Mouse (Mus musculus): ENCODE measurements around the gene Slc38a4. TPM values are rescaled to one million over a fixed set of nuclear protein-coding genes. Genes with fewer than 3 reads are reported as not detected.

Slc38a4 gene
- 0.09 and 0.15 TPM in 2 replicates for polyA plus RNA-seq (2012; rRNA removed)

DNA sequence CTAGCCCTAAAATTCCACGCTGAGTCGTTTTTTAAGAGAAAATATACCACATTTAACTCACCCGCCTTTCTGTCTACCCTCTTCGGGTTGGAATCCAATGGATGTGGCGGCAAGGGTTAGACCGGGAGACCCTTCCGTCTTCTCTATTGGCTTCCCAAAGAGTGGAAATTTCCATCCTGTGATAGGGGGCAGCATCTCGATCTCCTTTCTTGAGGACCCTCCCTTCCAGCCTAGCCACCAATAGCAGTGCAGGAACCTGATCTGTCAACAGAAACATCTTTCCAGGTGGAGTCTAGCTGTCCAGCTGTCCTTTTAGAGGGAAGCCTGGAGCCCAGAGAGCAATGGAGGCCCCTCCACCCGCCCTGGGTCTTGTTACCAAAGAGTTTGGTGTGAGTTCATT, at the start of gene Slc38a4:
Gene Slc38a4, minus strand, starts transcription at position 163 of the 400 bp plus-strand sequence.
- H3K27me3 ChIP-seq (ENCODE audit: control insufficient read depth, insufficient read depth, low read length), result no peaks in the 10 kb centered on the region
- no peaks in the 10 kb centered on the region for H3K4me1 ChIP-seq (ENCODE audit: control insufficient read depth, insufficient read depth, insufficient read length)
- TF ChIP-seq POLR2A (IDR thresholded peaks at IDR 0.05; ENCODE audit: low read depth, low read length), result no peak
- TF ChIP-seq CTCF (IDR thresholded peaks at IDR 0.05; ENCODE audit: extremely low read depth, insufficient read depth, insufficient read length, insufficient replicate concordance), result no peak
- no peak within 1 kb of the TSS for H3K27ac ChIP-seq (ENCODE audit: insufficient read depth, low read length)
- DNase-seq (ENCODE audit: low read depth in 1 of 2, low spot score in 2 of 2), result no peak
- H3K36me3 ChIP-seq (ENCODE audit: control insufficient read depth, insufficient read depth, low read length), result no peaks in the 10 kb centered on the region
- no peak within 1 kb of the TSS for H3K4me3 ChIP-seq (ENCODE audit: extremely low read depth, insufficient read depth, insufficient read length)
- 67% methylated on average over 9 of the region's 9 CpGs for whole genome bisulfite sequencing

DNA sequence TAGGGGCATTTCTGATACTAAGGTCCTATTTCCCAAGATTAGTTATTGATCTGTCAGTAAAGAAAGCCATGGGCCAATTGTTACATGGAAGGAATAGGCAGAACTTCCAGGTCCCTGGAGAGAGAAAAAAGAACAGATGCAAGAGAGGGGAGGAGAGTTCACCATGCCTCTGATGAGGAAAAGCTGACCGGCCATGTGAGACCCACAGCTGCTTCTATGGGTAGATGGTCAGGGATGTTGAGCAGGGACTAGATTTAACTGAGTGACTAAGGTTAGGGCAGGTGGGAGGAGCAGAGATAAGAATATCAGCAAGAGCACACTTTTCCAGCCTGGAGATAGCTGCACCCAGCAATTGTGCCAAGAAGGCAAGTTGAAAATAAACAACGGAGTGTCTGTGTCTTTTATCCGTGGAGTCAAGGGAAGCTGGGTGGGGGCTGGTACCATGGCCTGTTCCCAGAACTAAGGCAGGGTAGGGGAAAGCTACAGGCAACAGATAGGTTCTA, 49.2 kb upstream of the Slc38a4 start:
- Histone ChIP-seq H3K4me1 (ENCODE audit: control insufficient read depth, insufficient read depth, insufficient read length) (no peaks in the 10 kb centered on the region), H3K4me3 (ENCODE audit: extremely low read depth, insufficient read depth, insufficient read length) (no peak overlapping the region), H3K36me3 (ENCODE audit: control insufficient read depth, insufficient read depth, low read length) (no peaks in the 10 kb centered on the region), H3K27me3 (ENCODE audit: control insufficient read depth, insufficient read depth, low read length) (no peaks in the 10 kb centered on the region), H3K27ac (ENCODE audit: insufficient read depth, low read length) (no peak overlapping the region)
- DNase-seq (ENCODE audit: low read depth in 1 of 2, low spot score in 2 of 2), result no peak
- TF ChIP-seq CTCF (IDR thresholded peaks at IDR 0.05; ENCODE audit: extremely low read depth, insufficient read depth, insufficient read length, insufficient replicate concordance), result no peak
- TF ChIP-seq POLR2A (IDR thresholded peaks at IDR 0.05; ENCODE audit: low read depth, low read length), result no peak
- WGBS, result 74% methylated on average over 3 of the region's 3 CpGs

DNA sequence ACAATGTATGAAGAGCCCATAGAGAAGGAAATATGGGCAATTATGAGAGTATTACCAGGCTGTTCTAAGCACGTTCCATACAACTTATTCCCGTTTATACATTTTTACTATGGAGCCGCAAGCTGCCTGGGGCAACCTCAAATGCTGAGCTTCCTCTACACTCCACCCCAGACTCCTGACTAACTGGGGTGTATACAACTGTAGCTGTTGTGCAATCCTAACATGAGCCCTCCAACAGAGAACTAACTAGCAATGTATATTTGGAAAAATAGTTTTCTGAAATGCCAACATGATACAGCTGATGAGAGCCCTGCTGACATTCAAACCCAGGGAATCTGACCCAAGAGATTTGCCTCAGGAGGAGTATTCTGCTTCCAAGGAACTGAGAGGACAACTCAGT, 48.3 kb upstream of the Slc38a4 start:
- no peak overlapping the region for H3K4me3 ChIP-seq (ENCODE audit: extremely low read depth, insufficient read depth, insufficient read length)
- H3K27ac ChIP-seq (ENCODE audit: insufficient read depth, low read length), result no peak overlapping the region
- 90% methylated on average over 3 of the region's 3 CpGs for WGBS
- no peak for TF ChIP-seq POLR2A (IDR thresholded peaks at IDR 0.05; ENCODE audit: low read depth, low read length)
- no peak for TF ChIP-seq CTCF (IDR thresholded peaks at IDR 0.05; ENCODE audit: extremely low read depth, insufficient read depth, insufficient read length, insufficient replicate concordance)
- H3K36me3 ChIP-seq (ENCODE audit: control insufficient read depth, insufficient read depth, low read length), result no peaks in the 10 kb centered on the region
- H3K4me1 ChIP-seq (ENCODE audit: control insufficient read depth, insufficient read depth, insufficient read length), result no peaks in the 10 kb centered on the region
- no peaks in the 10 kb centered on the region for H3K27me3 ChIP-seq (ENCODE audit: control insufficient read depth, insufficient read depth, low read length)
- no peak for DNase-seq (ENCODE audit: low read depth in 1 of 2, low spot score in 2 of 2)

DNA sequence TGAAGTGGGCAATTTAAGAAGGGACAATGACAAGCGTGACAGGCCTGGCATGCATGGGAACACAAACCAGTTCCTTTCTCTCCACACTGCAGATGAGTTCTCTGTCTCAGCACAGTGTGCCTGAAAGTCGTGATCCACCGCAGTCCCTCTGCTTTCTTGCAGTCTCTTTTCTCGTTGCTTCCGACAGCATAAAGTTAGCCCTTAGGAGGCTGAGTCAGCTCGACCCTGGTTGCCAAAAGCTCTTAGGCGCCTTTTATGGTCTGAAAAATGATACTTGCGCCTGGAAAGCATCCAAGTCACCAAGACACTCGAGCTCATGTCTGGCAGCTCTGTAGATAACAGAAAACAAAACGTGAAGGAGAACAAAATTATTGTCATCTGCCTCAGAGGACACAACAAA, 47.1 kb upstream of the Slc38a4 start:
- Histone ChIP-seq H3K4me1 (ENCODE audit: control insufficient read depth, insufficient read depth, insufficient read length) (no peaks in the 10 kb centered on the region), H3K36me3 (ENCODE audit: control insufficient read depth, insufficient read depth, low read length) (no peaks in the 10 kb centered on the region), H3K4me3 (ENCODE audit: extremely low read depth, insufficient read depth, insufficient read length) (no peak overlapping the region), H3K27ac (ENCODE audit: insufficient read depth, low read length) (no peak overlapping the region), H3K27me3 (ENCODE audit: control insufficient read depth, insufficient read depth, low read length) (no peaks in the 10 kb centered on the region)
- no peak for DNase-seq (ENCODE audit: low read depth in 1 of 2, low spot score in 2 of 2)
- TF ChIP-seq CTCF (IDR thresholded peaks at IDR 0.05; ENCODE audit: extremely low read depth, insufficient read depth, insufficient read length, insufficient replicate concordance) (no peak), POLR2A (IDR thresholded peaks at IDR 0.05; ENCODE audit: low read depth, low read length) (no peak)
- 64% methylated on average over 10 of the region's 10 CpGs for WGBS

- no peak for DNase-seq (ENCODE audit: low read depth in 1 of 2, low spot score in 2 of 2)
- H3K27me3 ChIP-seq (ENCODE audit: control insufficient read depth, insufficient read depth, low read length), result no peaks in the 10 kb centered on the region
- no peaks in the 10 kb centered on the region for H3K36me3 ChIP-seq (ENCODE audit: control insufficient read depth, insufficient read depth, low read length)
- 88% methylated on average over 5 of the region's 5 CpGs for WGBS
- TF ChIP-seq CTCF (IDR thresholded peaks at IDR 0.05; ENCODE audit: extremely low read depth, insufficient read depth, insufficient read length, insufficient replicate concordance) (no peak), POLR2A (IDR thresholded peaks at IDR 0.05; ENCODE audit: low read depth, low read length) (no peak)
- H3K4me3 ChIP-seq (ENCODE audit: extremely low read depth, insufficient read depth, insufficient read length), result no peak overlapping the region
- H3K27ac ChIP-seq (ENCODE audit: insufficient read depth, low read length), result no peak overlapping the region
- H3K4me1 ChIP-seq (ENCODE audit: control insufficient read depth, insufficient read depth, insufficient read length), result no peaks in the 10 kb centered on the region
Observed at GRCm38 (mm10) chr15:97102181-97102580, 46.4 kb upstream of the Slc38a4 start.

DNA sequence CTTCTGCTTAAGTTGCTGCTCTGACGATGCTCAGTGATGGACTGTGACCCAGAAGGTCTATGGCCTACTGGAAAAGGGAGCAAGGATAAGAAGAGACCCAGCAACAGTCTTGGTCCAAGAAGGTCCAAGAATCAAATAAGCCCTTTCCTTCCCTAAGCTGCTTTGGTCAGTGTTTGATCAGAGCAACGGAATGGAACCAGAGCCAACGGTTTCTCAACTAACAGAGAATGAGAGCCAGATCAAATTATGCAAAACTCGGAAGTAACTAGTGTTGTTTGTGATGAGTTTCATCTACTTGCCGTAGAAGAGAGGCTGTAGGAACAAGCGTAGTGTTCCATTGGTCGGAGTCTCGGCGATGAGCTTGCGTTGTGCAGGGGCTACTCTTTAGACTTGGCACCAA, 43.3 kb upstream of the Slc38a4 start:
- no peak overlapping the region for H3K27ac ChIP-seq (ENCODE audit: insufficient read depth, low read length)
- no peak for DNase-seq (ENCODE audit: low read depth in 1 of 2, low spot score in 2 of 2)
- H3K4me1 ChIP-seq (ENCODE audit: control insufficient read depth, insufficient read depth, insufficient read length), result no peaks in the 10 kb centered on the region
- no peak for TF ChIP-seq CTCF (IDR thresholded peaks at IDR 0.05; ENCODE audit: extremely low read depth, insufficient read depth, insufficient read length, insufficient replicate concordance)
- no peak for TF ChIP-seq POLR2A (IDR thresholded peaks at IDR 0.05; ENCODE audit: low read depth, low read length)
- no peaks in the 10 kb centered on the region for H3K27me3 ChIP-seq (ENCODE audit: control insufficient read depth, insufficient read depth, low read length)
- H3K4me3 ChIP-seq (ENCODE audit: extremely low read depth, insufficient read depth, insufficient read length), result no peak overlapping the region
- H3K36me3 ChIP-seq (ENCODE audit: control insufficient read depth, insufficient read depth, low read length), result no peaks in the 10 kb centered on the region
- WGBS, result 95% methylated on average over 10 of the region's 10 CpGs

DNA sequence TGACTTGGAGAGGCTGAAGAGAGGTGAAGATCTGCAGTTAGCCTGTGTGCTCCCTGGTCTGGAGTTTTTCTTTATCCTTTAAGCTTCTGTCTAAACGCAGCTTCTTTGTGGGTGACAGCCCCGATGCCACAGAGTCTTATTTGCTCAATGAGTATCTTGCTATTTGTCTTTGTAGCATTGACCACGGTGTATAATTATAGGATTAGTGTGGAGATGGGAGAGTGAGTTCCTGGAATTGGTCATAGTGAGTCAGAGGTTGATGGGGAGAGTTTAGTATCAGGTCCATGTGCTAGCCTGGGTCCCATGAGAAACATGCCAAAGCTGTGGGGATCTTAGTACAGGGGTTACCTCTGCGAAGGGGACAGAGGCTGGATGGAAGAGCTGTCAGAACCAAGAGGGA, 41.8 kb upstream of the Slc38a4 start:
- no peak for DNase-seq (ENCODE audit: low read depth in 1 of 2, low spot score in 2 of 2)
- H3K27ac ChIP-seq (ENCODE audit: insufficient read depth, low read length), result no peak overlapping the region
- no peak overlapping the region for H3K4me3 ChIP-seq (ENCODE audit: extremely low read depth, insufficient read depth, insufficient read length)
- H3K36me3 ChIP-seq (ENCODE audit: control insufficient read depth, insufficient read depth, low read length), result no peaks in the 10 kb centered on the region
- WGBS, result 87% methylated on average over 4 of the region's 4 CpGs
- H3K4me1 ChIP-seq (ENCODE audit: control insufficient read depth, insufficient read depth, insufficient read length), result no peaks in the 10 kb centered on the region
- TF ChIP-seq CTCF (IDR thresholded peaks at IDR 0.05; ENCODE audit: extremely low read depth, insufficient read depth, insufficient read length, insufficient replicate concordance), result no peak
- no peaks in the 10 kb centered on the region for H3K27me3 ChIP-seq (ENCODE audit: control insufficient read depth, insufficient read depth, low read length)
